Mouse (Mus musculus) stomach, postnatal 0 days (tissue): ENCODE measurements at regions not wholly inside any gene's neighbourhood (a gene's known extent, or its start where the extent isn't known, plus 50 kb on each side); places are given as distances from the start of the nearest gene placed in this dataset.

ENCODE experiments used
- CTCF ChIP-seq: IDR thresholded peaks from 2 replicates; pipeline ENCODE4 v1.5.1; 2016; ENCODE audit warnings: antibody characterized with exemption, low read depth, mild to moderate bottlenecking, moderate library complexity
- EP300 ChIP-seq: optimal IDR thresholded peaks from 2 replicates; pipeline ENCODE3; 2016; ENCODE audit warnings: antibody characterized with exemption

GRCm38 (mm10) chr17:45807452-45807851 lies 73.8 kb upstream of the 1600014C23Rik start:
- TF ChIP-seq CTCF (no peak), EP300 (no peak)
